Mouse (Mus musculus): ENCODE measurements around the gene Ssx2ip. TPM values are rescaled to one million over a fixed set of nuclear protein-coding genes. Genes with fewer than 3 reads are reported as not detected.
A peak's percentile ranks its signal among the peaks of the same experiment; 100 is the strongest.

Ssx2ip gene
- total RNA-seq, 2 experiments from 2014 or later: 8.9 to 11.0 TPM

DNA sequence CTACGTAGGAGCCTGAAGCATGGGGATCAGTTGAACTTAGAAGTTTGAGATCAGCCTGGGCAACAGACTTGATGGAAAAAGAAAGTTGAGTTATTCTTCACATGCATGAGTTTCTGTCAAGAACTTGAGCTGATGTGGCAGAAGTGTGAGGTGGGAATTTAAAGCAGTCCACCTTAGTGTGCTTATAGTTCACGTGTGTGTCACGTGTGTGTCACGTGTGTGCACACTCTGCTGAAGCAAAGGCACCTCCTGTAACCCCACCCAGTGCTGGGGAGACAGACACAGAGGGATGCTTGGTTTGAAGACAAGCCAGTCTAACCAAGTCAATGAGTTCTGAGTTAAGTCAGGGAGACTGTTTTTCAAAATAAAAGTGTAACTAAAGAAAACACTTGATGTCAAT lies 6.6 kb upstream of the Ssx2ip start:
- no peak for DNase-seq
- intact Hi-C loops (cut with DNase I): no loop called here

GRCm38 (mm10) chr3:146399203-146399602 lies 5.2 kb upstream of the Ssx2ip start:
- intact Hi-C loops (cut with DNase I): no loop called here
- DNase-seq: no peak

GRCm38 (mm10) chr3:146403770-146404169 lies 672 bp upstream of the Ssx2ip start:
- intact Hi-C loops (cut with DNase I): loop anchor here (5.0 kb wide), 1 partner anchor 119 kb away; the partner anchor contains the start of gene Rpf1
- DNase-seq: no peak

- intact Hi-C loops (cut with DNase I): loop anchor here (5.0 kb wide), 1 partner anchor 92 kb away; the partner anchor contains the start of genes Gng5 and Spata1
Measured at GRCm38 (mm10) chr3:146405213-146406006, 968 bp downstream of the Ssx2ip start.

GRCm38 (mm10) chr3:146406007-146406341 lies 1.5 kb downstream of the Ssx2ip start:
- DNase-seq: no peak
- intact Hi-C loops (cut with DNase I): loop anchor here (5.0 kb wide), 1 partner anchor 91 kb away; the partner anchor contains the start of genes Gng5 and Spata1

More at GRCm38 (mm10) chr3:146405213-146406006, 968 bp downstream of the Ssx2ip start:
- no peak for DNase-seq

- DNase-seq: no peak
- intact Hi-C loops (cut with DNase I): loop anchor here (5.0 kb wide), 1 partner anchor 90 kb away; the partner anchor contains the start of genes Gng5 and Spata1
Measured at GRCm38 (mm10) chr3:146407086-146407721, 2.8 kb downstream of the Ssx2ip start.

GRCm38 (mm10) chr3:146410114-146410513 lies 5.7 kb downstream of the Ssx2ip start:
- DNase-seq: no peak
- intact Hi-C loops (cut with DNase I): no loop called here

GRCm38 (mm10) chr3:146412008-146412407 lies 7.6 kb downstream of the Ssx2ip start:
- no peak for DNase-seq
- intact Hi-C loops (cut with DNase I): no loop called here

GRCm38 (mm10) chr3:146412480-146412879 lies 8.0 kb downstream of the Ssx2ip start:
- intact Hi-C loops (cut with DNase I): no loop called here
- DNase-seq: no peak

DNA sequence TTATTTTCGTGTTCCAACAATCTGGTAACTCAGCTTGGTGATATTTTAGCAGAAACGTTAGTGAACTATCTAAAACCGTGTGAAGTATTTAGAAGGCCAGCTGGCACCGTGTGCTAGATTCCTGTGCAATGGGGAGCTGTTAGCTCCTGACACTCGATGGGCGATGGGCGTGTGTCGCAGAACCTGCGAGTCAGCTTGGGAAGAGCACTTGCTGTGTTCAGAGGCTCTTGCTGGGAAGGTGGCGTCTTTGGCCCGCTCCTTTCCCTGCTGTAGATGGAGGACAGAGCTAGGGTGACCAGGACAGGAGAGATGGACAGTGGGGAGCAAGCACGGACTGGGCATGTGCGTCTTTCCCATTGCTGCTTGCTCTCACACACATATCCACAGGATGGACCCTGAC lies 8.6 kb downstream of the Ssx2ip start:
- intact Hi-C loops (cut with DNase I): no loop called here
- DNase-seq: no peak

- intact Hi-C loops (cut with DNase I): no loop called here
- peak; percentile 14 to 52 for DNase-seq
Measured at GRCm38 (mm10) chr3:146413992-146414391, 9.6 kb downstream of the Ssx2ip start.

GRCm38 (mm10) chr3:146414555-146414954 lies 10.1 kb downstream of the Ssx2ip start:
- intact Hi-C loops (cut with DNase I): no loop called here
- no peak for DNase-seq

DNA sequence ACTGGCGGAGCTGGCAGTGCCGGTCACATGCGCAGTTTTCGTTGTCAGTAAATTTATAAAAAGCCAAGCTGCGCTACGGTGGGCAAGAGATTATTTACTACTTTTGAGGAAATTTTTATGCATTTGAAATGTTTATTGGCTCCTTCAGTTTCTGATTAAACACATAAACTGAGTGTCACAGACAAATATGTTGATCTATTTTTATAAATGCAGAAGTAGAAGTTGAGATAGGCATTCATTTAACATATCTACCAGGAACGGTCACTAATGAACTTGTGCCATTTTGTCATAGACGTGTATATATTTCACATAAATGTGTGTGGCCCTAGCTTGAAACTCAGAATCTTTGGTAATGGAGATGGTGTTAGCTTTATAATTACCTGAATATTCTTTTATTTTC lies 13.4 kb downstream of the Ssx2ip start:
- no peak for DNase-seq
- intact Hi-C loops (cut with DNase I): no loop called here

DNA sequence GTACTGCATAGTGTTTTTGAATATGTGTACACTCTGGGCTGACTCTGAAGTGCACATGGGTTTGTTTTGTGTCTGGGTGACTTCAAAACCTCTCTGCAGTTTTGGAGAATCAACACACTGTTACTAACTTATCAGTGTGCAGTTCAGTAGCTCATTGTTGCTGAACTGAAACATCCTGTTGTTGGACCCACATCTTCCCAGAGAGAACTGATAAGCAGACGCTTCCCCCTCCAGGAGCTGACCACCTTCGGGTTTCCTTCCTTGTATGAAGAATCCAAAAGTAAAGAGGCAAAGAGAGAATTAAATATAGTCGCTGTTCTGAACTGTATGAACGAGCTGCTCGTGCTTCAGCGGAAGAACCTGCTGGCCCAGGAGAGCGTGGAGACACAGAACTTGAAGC lies 14.5 kb downstream of the Ssx2ip start:
- intact Hi-C loops (cut with DNase I): no loop called here

GRCm38 (mm10) chr3:146419534-146419933 lies 15.1 kb downstream of the Ssx2ip start:
- DNase-seq: no peak
- intact Hi-C loops (cut with DNase I): no loop called here

More for the DNA sequence above, 14.5 kb downstream of the Ssx2ip start:
- no peak for DNase-seq

GRCm38 (mm10) chr3:146419992-146420537 lies 15.6 kb downstream of the Ssx2ip start:
- DNase-seq: no peak
- intact Hi-C loops (cut with DNase I): no loop called here

DNA sequence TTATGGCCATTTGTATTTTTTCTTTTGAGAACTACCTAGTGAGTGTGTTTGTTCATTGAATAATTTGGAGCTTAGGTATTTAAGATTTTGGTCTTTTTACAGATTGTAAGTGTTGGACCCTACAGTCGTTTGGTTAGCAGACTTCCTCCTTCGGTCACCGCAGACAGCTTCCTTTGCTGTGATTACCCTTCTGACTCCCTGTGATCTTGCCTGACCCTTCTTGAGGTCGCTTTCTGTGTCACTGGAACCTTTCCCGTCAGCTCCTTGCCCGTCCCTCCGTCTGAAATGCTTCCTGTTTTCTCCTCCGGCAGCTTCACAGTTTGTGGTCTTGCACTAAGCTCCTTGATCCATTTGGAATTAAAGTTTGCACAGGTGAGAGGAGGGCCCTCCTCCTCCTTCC lies 17.3 kb downstream of the Ssx2ip start:
- no peak for DNase-seq
- intact Hi-C loops (cut with DNase I): no loop called here

GRCm38 (mm10) chr3:146423710-146424109 lies 19.3 kb downstream of the Ssx2ip start:
- intact Hi-C loops (cut with DNase I): no loop called here
- DNase-seq: no peak

DNA sequence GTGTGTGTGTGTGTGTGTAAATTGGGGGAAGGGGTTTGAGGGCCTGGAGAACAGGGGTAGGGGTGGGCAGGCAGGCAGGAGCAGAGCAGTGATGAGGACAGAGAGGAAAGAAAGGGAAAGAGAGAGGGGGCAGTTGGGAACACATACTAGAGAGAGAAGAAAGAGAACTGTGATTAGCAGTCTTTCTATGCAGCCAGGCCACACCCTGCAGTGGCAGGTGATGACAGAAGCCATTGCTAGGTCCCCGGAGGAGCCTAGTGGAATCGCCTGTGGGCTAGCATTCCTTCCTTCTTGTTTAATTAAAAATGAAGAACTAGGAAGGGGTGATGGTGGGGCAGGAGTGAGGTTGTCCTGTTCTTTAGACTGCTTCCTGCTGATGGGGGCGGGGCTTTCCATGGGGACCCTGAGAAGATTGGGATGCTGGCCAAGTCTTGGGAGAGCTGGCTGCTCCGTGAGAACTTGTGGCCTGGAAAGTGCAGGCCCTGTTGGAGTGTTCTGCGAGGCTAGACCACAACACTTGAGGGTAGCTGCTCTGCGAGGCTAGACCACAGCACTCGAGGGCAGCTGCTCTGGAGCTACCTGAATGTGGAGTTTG lies 20.0 kb downstream of the Ssx2ip start:
- intact Hi-C loops (cut with DNase I): no loop called here
- no peak for DNase-seq

GRCm38 (mm10) chr3:146425902-146426301 lies 21.5 kb downstream of the Ssx2ip start:
- no peak for DNase-seq
- intact Hi-C loops (cut with DNase I): no loop called here

GRCm38 (mm10) chr3:146426489-146426888 lies 22.0 kb downstream of the Ssx2ip start:
- DNase-seq: no peak
- intact Hi-C loops (cut with DNase I): no loop called here
